Comparison of ENCODE assay signal across 12 mouse cellular contexts in genomic region chr7:112852149-112852839, GRCm38 (mm10).
DNase-seq lines count a peak whose midpoint lies in the region; ATAC-seq and TF ChIP-seq lines count a peak whose summit lies in the region.
"Had no signal": no experiment of that assay in that cellular context is flagged by ENCODE, and none has a peak within 500 bp of the region (broad histone marks: within the 10 kb centered on the region; RNA-seq: fewer than 3 reads in every experiment).

No protein-coding gene starts in this region.

- peak overlapping the region; percentile 25; the same call in 1 of the 2 replicates for H3K27ac ChIP-seq in layer of hippocampus, adult 2 months
- H3K27ac ChIP-seq in hindbrain, embryonic 12.5 days, result peak overlapping the region; percentile 60; the same call in 1 of the 2 replicates
- peak overlapping the region; percentile 54; the same call in 1 of the 2 replicates for H3K27ac ChIP-seq in neural tube, embryonic 13.5 days (replicated peaks)
- H3K27ac ChIP-seq: limb, embryonic 13.5 days had no signal

- H3K27me3 ChIP-seq in hindbrain, embryonic 12.5 days, result no peaks in the 10 kb centered on the region
- no peaks in the 10 kb centered on the region for H3K27me3 ChIP-seq in neural tube, embryonic 13.5 days
- H3K27me3 ChIP-seq: limb, embryonic 13.5 days had no signal

- no peak overlapping the region for H3K9ac ChIP-seq in hindbrain, embryonic 12.5 days
- 0 out of 2 replicates have a peak overlapping the region, but pooled peaks have one; percentile 12 for H3K9ac ChIP-seq in neural tube, embryonic 13.5 days
- H3K9ac ChIP-seq: limb, embryonic 13.5 days; lung, embryonic 14.5 days had no signal

- 51% methylated on average over 7 of the region's 7 CpGs for whole genome bisulfite sequencing in hindbrain, embryonic 12.5 days
- WGBS in neural tube, embryonic 13.5 days, result 35% methylated on average over 7 of the region's 7 CpGs

- no peak overlapping the region for H3K4me3 ChIP-seq in layer of hippocampus, adult 2 months
- no peak overlapping the region for H3K4me3 ChIP-seq in hindbrain, embryonic 12.5 days
- no peak overlapping the region for H3K4me3 ChIP-seq in neural tube, embryonic 13.5 days
- H3K4me3 ChIP-seq: limb, embryonic 13.5 days had no signal

- ATAC-seq in hindbrain, embryonic 12.5 days (ENCODE audit: low FRiP score), result no peak
- peak; percentile 51; the same call in 1 of the 2 replicates for ATAC-seq in neural tube, embryonic 13.5 days (ENCODE audit: low read depth)
- no peak for ATAC-seq in CD4-positive, CD25-positive, alpha-beta regulatory T cell, adult 4 months

- no peak for TF ChIP-seq CTCF in layer of hippocampus, adult 2 months (conservative IDR thresholded peaks at IDR 0.05)

- DNase-seq in cerebellum, postnatal 10 days, result peak; percentile 47
- DNase-seq in cerebellum, adult 9-10 months, result no peak
- no peak for DNase-seq in layer of hippocampus, adult 2 months (ENCODE audit: low spot score in 2 of 2)
- DNase-seq in layer of hippocampus, postnatal 10 days (ENCODE audit: low spot score in 2 of 2), result no peak
- DNase-seq in right cerebral cortex, postnatal 14 days, result no peak
- DNase-seq: gastrocnemius, postnatal 10 days; heart, postnatal 14 days; lung, embryonic 14.5 days had no signal

- H3K4me2 ChIP-seq in hindbrain, embryonic 12.5 days (replicated peaks), result no peak overlapping the region
- no peak overlapping the region for H3K4me2 ChIP-seq in neural tube, embryonic 13.5 days
- H3K4me2 ChIP-seq: limb, embryonic 13.5 days; lung, embryonic 14.5 days had no signal

- peaks cover 61% of the 10 kb centered on the region for H3K4me1 ChIP-seq in hindbrain, embryonic 12.5 days
- peaks cover 62% of the 10 kb centered on the region for H3K4me1 ChIP-seq in neural tube, embryonic 13.5 days (replicated peaks)

- no peaks in the 10 kb centered on the region for H3K9me3 ChIP-seq in hindbrain, embryonic 12.5 days (replicated peaks)
- no peaks in the 10 kb centered on the region for H3K9me3 ChIP-seq in neural tube, embryonic 13.5 days
- H3K9me3 ChIP-seq: limb, embryonic 13.5 days had no signal

- H3K36me3 ChIP-seq in hindbrain, embryonic 12.5 days, result no peaks in the 10 kb centered on the region
- no peaks in the 10 kb centered on the region for H3K36me3 ChIP-seq in neural tube, embryonic 13.5 days

Comparison
In these comparisons a context has a peak if more than half of its experiments do, and no peak if none do; other contexts are left out.
1. DNase-seq: peak in cerebellum, postnatal 10 days (2 of 2); none in cerebellum, adult 9-10 months (single experiment), layer of hippocampus, adult 2 months (0 of 2), layer of hippocampus, postnatal 10 days (0 of 2) and right cerebral cortex, postnatal 14 days (single experiment).
2. Peak in every context shown above with its lines, with median percentiles within 50 percentile points of each other: H3K27ac ChIP-seq.